Mouse (Mus musculus) thymus, postnatal 36 days (tissue): ENCODE results near the gene Sox5.
A peak's percentile ranks its signal among the peaks of the same experiment; 100 is the strongest.
"Not testable (repeated sequence)": the region's sequence is repeated elsewhere in the genome, so short reads cannot be mapped to it uniquely, and the experiment has no call there.

Source experiments
- DNase-seq, 2 experiments: peaks; one replicate each; pipeline ENCODE4 v3.0.0; 2022; ENCODE audit warnings: mixed read lengths in 2 of 2

Gene Sox5

GRCm38 (mm10) chr6:144319717-144320116, 462.1 kb downstream of the Sox5 start:
- no peak for DNase-seq

- DNase-seq, result no peak
Observed at GRCm38 (mm10) chr6:144312781-144313754, 468.7 kb downstream of the Sox5 start.

- no peak for DNase-seq
Observed at GRCm38 (mm10) chr6:144312282-144312780, 469.4 kb downstream of the Sox5 start.

- DNase-seq, result no peak
Observed at GRCm38 (mm10) chr6:144311754-144312153, 470.0 kb downstream of the Sox5 start.

- no peak for DNase-seq
Observed at GRCm38 (mm10) chr6:144309171-144309570, 472.6 kb downstream of the Sox5 start.

GRCm38 (mm10) chr6:144307551-144308149, 474.1 kb downstream of the Sox5 start:
- no peak for DNase-seq

GRCm38 (mm10) chr6:144302823-144303222, 479.0 kb downstream of the Sox5 start:
- no peak for DNase-seq

- no peak for DNase-seq
Observed at GRCm38 (mm10) chr6:144301082-144301481, 480.7 kb downstream of the Sox5 start.

- DNase-seq, result no peak
Observed at GRCm38 (mm10) chr6:144299503-144299858, 482.3 kb downstream of the Sox5 start.

GRCm38 (mm10) chr6:144298641-144299502, 482.9 kb downstream of the Sox5 start:
- DNase-seq, result peak in 1 of 2 experiments; percentile 5

GRCm38 (mm10) chr6:144297846-144298245, 483.9 kb downstream of the Sox5 start:
- no peak for DNase-seq

- no peak for DNase-seq
Observed at GRCm38 (mm10) chr6:144297131-144297530, 484.6 kb downstream of the Sox5 start.

- no peak for DNase-seq
Observed at GRCm38 (mm10) chr6:144291526-144291925, 490.3 kb downstream of the Sox5 start.

- DNase-seq, result no peak
Observed at GRCm38 (mm10) chr6:144286122-144286521, 495.7 kb downstream of the Sox5 start.

GRCm38 (mm10) chr6:144283191-144283590, 498.6 kb downstream of the Sox5 start:
- no peak for DNase-seq

- no peak for DNase-seq
Observed at GRCm38 (mm10) chr6:144282756-144283155, 499.0 kb downstream of the Sox5 start.

GRCm38 (mm10) chr6:144281661-144282060, 500.1 kb downstream of the Sox5 start:
- no peak for DNase-seq

GRCm38 (mm10) chr6:144278505-144279053, 503.2 kb downstream of the Sox5 start:
- no peak for DNase-seq

GRCm38 (mm10) chr6:144273425-144273824, 508.4 kb downstream of the Sox5 start:
- DNase-seq, result not testable (repeated sequence)

- DNase-seq, result peak; percentile 21 to 26
Observed at GRCm38 (mm10) chr6:144271326-144271725, 510.5 kb downstream of the Sox5 start.

GRCm38 (mm10) chr6:144270306-144270705, 511.5 kb downstream of the Sox5 start:
- no peak for DNase-seq

GRCm38 (mm10) chr6:144269666-144270065, 512.1 kb downstream of the Sox5 start:
- DNase-seq, result no peak

GRCm38 (mm10) chr6:144265752-144266151, 516.0 kb downstream of the Sox5 start:
- no peak for DNase-seq
